Mouse (Mus musculus): ENCODE results near the gene Nox3.

Gene Nox3

DNA sequence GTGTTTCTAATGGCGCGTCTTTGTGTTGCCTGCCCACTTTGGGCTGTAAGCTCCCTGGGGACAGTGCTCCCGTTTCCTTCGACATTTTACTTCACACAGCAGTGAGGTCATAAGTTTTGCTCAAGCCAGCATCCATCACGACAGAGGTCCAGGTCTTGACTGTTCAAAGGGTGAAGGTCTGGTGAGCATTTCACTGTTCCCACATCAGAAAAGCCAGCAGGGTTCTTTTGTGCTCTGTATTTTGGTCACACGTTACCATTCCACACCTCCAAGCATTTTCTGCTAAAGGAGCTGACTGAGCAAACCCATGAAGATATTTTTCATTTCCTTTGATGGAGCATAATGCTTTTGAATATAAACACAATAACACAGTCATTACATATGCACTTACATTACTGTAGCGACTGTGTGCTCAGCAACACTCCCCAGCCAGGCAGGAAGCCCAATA lies 85.7 kb downstream of the Nox3 start:
- no peak for ATAC-seq (ENCODE audit: low TSS enrichment)

DNA sequence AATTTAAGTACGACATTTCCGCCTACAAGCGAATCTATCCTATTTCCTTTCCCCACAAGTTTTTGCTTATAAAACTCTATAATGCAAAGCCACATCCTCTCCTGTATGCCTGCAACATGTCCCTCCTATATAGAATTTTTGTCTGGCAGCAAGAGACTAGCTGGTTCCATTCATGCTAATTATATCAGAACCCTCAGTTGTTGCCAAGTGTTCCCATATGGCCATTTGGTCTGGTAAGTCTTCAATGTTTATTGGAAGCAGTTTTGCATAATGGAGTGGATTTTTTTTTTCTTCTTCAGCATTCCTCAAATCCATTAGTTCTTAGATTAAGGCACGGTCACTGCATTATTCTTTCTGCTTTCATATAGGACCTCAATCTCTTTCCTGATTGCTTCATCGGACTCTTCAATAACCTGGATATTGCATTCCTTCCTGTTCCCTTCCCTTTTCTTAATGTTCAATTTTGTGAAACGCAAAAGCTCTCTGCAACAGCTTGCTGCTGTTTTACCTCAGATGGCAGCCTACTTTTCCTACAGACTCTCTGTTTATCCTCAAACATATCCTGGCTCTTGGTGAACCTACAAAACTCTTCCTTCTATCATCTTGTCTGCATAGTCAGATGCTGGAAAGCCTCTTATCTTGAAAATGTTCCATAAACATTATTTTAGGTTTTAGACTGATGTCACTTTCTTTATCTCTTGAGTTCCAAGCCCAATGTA lies 92.9 kb downstream of the Nox3 start:
- ATAC-seq (ENCODE audit: low TSS enrichment): peak; percentile 81

DNA sequence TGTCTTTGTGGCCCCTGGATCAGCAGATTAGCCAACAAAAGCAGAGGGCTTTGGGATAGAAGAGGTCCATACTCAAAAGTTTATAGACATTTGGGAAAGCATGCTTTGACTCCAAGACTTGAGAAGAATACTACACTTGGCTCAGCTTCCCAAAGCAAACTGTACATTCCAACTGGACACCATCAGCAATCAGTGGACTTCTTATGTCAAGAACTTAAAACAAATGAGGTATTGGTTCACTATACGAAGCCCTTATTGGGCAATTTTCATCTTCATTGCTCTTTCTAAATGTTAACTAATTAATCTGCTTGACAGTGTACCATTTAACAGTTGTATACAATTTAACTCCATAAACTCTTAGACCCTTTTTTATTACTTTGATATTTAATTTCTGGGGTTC lies 97.7 kb downstream of the Nox3 start:
- no peak for ATAC-seq (ENCODE audit: low TSS enrichment)

DNA sequence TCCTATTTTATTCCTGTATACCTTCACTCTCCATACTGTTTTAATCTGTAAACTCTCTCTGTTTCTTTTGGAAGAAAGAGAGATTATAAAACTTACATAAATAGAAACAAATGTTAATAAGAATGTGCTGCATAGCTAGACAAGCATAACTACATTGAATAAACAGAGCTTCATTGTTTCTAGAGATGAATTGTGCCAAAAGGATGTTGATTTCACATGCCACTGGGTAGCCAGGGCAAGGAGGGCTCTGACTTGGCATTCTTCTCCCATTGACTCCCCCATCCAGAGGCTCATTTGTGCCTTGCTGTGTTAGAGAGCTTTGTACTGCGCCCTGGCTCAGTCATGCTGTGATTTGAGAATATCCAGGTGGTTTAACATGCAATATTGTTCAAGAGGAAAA lies 98.2 kb downstream of the Nox3 start:
- no peak for ATAC-seq (ENCODE audit: low TSS enrichment)

DNA sequence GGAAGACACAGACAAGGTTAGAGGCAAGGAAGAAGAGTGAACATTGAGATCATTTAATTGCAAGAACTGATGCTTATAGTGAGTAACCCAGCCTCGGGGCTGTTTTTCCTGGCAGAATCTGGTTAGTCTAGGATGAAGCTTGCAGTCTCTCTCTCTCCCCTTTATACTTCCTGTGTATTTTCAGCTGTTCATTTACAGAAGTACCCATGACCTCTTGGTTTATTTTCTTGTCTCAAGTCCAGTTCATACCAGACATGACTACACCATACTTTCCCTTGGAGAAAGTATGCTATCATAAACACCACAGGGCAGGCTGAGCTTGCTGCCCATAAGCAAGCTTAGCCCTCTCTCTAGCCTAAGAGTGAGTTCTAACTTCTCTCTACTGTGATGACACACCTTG lies 98.9 kb downstream of the Nox3 start:
- no peak for ATAC-seq (ENCODE audit: low TSS enrichment)

Measured in frontal cortex, adult (tissue).